Mouse (Mus musculus): ENCODE measurements around the gene Bcar3. TPM values are rescaled to one million over a fixed set of nuclear protein-coding genes. Genes with fewer than 3 reads are reported as not detected.

The Bcar3 gene
- polyA plus RNA-seq, 1 experiment = 26.3 TPM

GRCm38 (mm10) chr3:122492006-122492405, 198.1 kb downstream of the Bcar3 start:
- Histone ChIP-seq H3K9ac (ENCODE audit: low read depth, poor library complexity, severe bottlenecking) (no peak overlapping the region), H3K27ac (ENCODE audit: insufficient read depth, low read length) (no peak overlapping the region), H3K27me3 (ENCODE audit: control insufficient read depth, insufficient read depth, low read length, poor library complexity, severe bottlenecking) (no peaks in the 10 kb centered on the region), H3K4me3 (ENCODE audit: low read depth, low read length) (no peak overlapping the region), H3K4me1 (ENCODE audit: control insufficient read depth, insufficient read depth, low read length) (peaks cover 1% of the 10 kb centered on the region), H3K36me3 (ENCODE audit: control insufficient read depth, insufficient read depth, low read length, poor library complexity, severe bottlenecking) (no peaks in the 10 kb centered on the region), H3K9me3 (replicated peaks; ENCODE audit: control insufficient read depth, insufficient read depth, low read length, poor library complexity, severe bottlenecking) (no peaks in the 10 kb centered on the region)
- TF ChIP-seq CTCF (IDR thresholded peaks at IDR 0.05; ENCODE audit: low read depth, low read length) (no peak), EP300 (IDR thresholded peaks at IDR 0.05; ENCODE audit: insufficient read depth, low read depth, low read length) (no peak), POLR2A (IDR thresholded peaks at IDR 0.05; ENCODE audit: insufficient read depth, low read length) (no peak)

- no peak overlapping the region for H3K27ac ChIP-seq (ENCODE audit: insufficient read depth, low read length)
- TF ChIP-seq EP300 (IDR thresholded peaks at IDR 0.05; ENCODE audit: insufficient read depth, low read depth, low read length) = no peak
- no peak for TF ChIP-seq POLR2A (IDR thresholded peaks at IDR 0.05; ENCODE audit: insufficient read depth, low read length)
- no peak for TF ChIP-seq CTCF (IDR thresholded peaks at IDR 0.05; ENCODE audit: low read depth, low read length)
- H3K9me3 ChIP-seq (replicated peaks; ENCODE audit: control insufficient read depth, insufficient read depth, low read length, poor library complexity, severe bottlenecking) = no peaks in the 10 kb centered on the region
- no peak overlapping the region for H3K9ac ChIP-seq (ENCODE audit: low read depth, poor library complexity, severe bottlenecking)
- H3K4me3 ChIP-seq (ENCODE audit: low read depth, low read length) = no peak overlapping the region
- H3K4me1 ChIP-seq (ENCODE audit: control insufficient read depth, insufficient read depth, low read length) = peaks cover 1% of the 10 kb centered on the region
- no peaks in the 10 kb centered on the region for H3K27me3 ChIP-seq (ENCODE audit: control insufficient read depth, insufficient read depth, low read length, poor library complexity, severe bottlenecking)
- no peaks in the 10 kb centered on the region for H3K36me3 ChIP-seq (ENCODE audit: control insufficient read depth, insufficient read depth, low read length, poor library complexity, severe bottlenecking)
Observed at GRCm38 (mm10) chr3:122492872-122493615, 199.1 kb downstream of the Bcar3 start.

- Histone ChIP-seq H3K4me3 (ENCODE audit: low read depth, low read length) (no peak overlapping the region), H3K36me3 (ENCODE audit: control insufficient read depth, insufficient read depth, low read length, poor library complexity, severe bottlenecking) (no peaks in the 10 kb centered on the region), H3K4me1 (ENCODE audit: control insufficient read depth, insufficient read depth, low read length) (peaks cover 2% of the 10 kb centered on the region), H3K27ac (ENCODE audit: insufficient read depth, low read length) (no peak overlapping the region), H3K9me3 (replicated peaks; ENCODE audit: control insufficient read depth, insufficient read depth, low read length, poor library complexity, severe bottlenecking) (no peaks in the 10 kb centered on the region), H3K27me3 (ENCODE audit: control insufficient read depth, insufficient read depth, low read length, poor library complexity, severe bottlenecking) (no peaks in the 10 kb centered on the region), H3K9ac (ENCODE audit: low read depth, poor library complexity, severe bottlenecking) (no peak overlapping the region)
- no peak for TF ChIP-seq EP300 (IDR thresholded peaks at IDR 0.05; ENCODE audit: insufficient read depth, low read depth, low read length)
- TF ChIP-seq CTCF (IDR thresholded peaks at IDR 0.05; ENCODE audit: low read depth, low read length) = no peak
- no peak for TF ChIP-seq POLR2A (IDR thresholded peaks at IDR 0.05; ENCODE audit: insufficient read depth, low read length)
Observed at GRCm38 (mm10) chr3:122494764-122495163, 200.8 kb downstream of the Bcar3 start.

- Histone ChIP-seq H3K27ac (ENCODE audit: insufficient read depth, low read length) (no peak overlapping the region), H3K4me3 (ENCODE audit: low read depth, low read length) (no peak overlapping the region), H3K27me3 (ENCODE audit: control insufficient read depth, insufficient read depth, low read length, poor library complexity, severe bottlenecking) (no peaks in the 10 kb centered on the region), H3K36me3 (ENCODE audit: control insufficient read depth, insufficient read depth, low read length, poor library complexity, severe bottlenecking) (no peaks in the 10 kb centered on the region), H3K4me1 (ENCODE audit: control insufficient read depth, insufficient read depth, low read length) (peaks cover 2% of the 10 kb centered on the region), H3K9ac (ENCODE audit: low read depth, poor library complexity, severe bottlenecking) (no peak overlapping the region), H3K9me3 (replicated peaks; ENCODE audit: control insufficient read depth, insufficient read depth, low read length, poor library complexity, severe bottlenecking) (no peaks in the 10 kb centered on the region)
- no peak for TF ChIP-seq CTCF (IDR thresholded peaks at IDR 0.05; ENCODE audit: low read depth, low read length)
- TF ChIP-seq EP300 (IDR thresholded peaks at IDR 0.05; ENCODE audit: insufficient read depth, low read depth, low read length) = no peak
- TF ChIP-seq POLR2A (IDR thresholded peaks at IDR 0.05; ENCODE audit: insufficient read depth, low read length) = no peak
Observed at GRCm38 (mm10) chr3:122497871-122498270, 203.9 kb downstream of the Bcar3 start.

GRCm38 (mm10) chr3:122498528-122498927, 204.6 kb downstream of the Bcar3 start:
- no peak overlapping the region for H3K27ac ChIP-seq (ENCODE audit: insufficient read depth, low read length)
- H3K27me3 ChIP-seq (ENCODE audit: control insufficient read depth, insufficient read depth, low read length, poor library complexity, severe bottlenecking) = no peaks in the 10 kb centered on the region
- no peak overlapping the region for H3K4me3 ChIP-seq (ENCODE audit: low read depth, low read length)
- TF ChIP-seq POLR2A (IDR thresholded peaks at IDR 0.05; ENCODE audit: insufficient read depth, low read length) (no peak), EP300 (IDR thresholded peaks at IDR 0.05; ENCODE audit: insufficient read depth, low read depth, low read length) (no peak), CTCF (IDR thresholded peaks at IDR 0.05; ENCODE audit: low read depth, low read length) (no peak)
- H3K4me1 ChIP-seq (ENCODE audit: control insufficient read depth, insufficient read depth, low read length) = peaks cover 2% of the 10 kb centered on the region
- H3K9me3 ChIP-seq (replicated peaks; ENCODE audit: control insufficient read depth, insufficient read depth, low read length, poor library complexity, severe bottlenecking) = no peaks in the 10 kb centered on the region
- no peaks in the 10 kb centered on the region for H3K36me3 ChIP-seq (ENCODE audit: control insufficient read depth, insufficient read depth, low read length, poor library complexity, severe bottlenecking)
- no peak overlapping the region for H3K9ac ChIP-seq (ENCODE audit: low read depth, poor library complexity, severe bottlenecking)

GRCm38 (mm10) chr3:122499647-122500046, 205.7 kb downstream of the Bcar3 start:
- Histone ChIP-seq H3K4me1 (ENCODE audit: control insufficient read depth, insufficient read depth, low read length) (peaks cover 2% of the 10 kb centered on the region), H3K4me3 (ENCODE audit: low read depth, low read length) (no peak overlapping the region), H3K9me3 (replicated peaks; ENCODE audit: control insufficient read depth, insufficient read depth, low read length, poor library complexity, severe bottlenecking) (no peaks in the 10 kb centered on the region), H3K27ac (ENCODE audit: insufficient read depth, low read length) (no peak overlapping the region), H3K36me3 (ENCODE audit: control insufficient read depth, insufficient read depth, low read length, poor library complexity, severe bottlenecking) (no peaks in the 10 kb centered on the region), H3K27me3 (ENCODE audit: control insufficient read depth, insufficient read depth, low read length, poor library complexity, severe bottlenecking) (no peaks in the 10 kb centered on the region), H3K9ac (ENCODE audit: low read depth, poor library complexity, severe bottlenecking) (no peak overlapping the region)
- TF ChIP-seq EP300 (IDR thresholded peaks at IDR 0.05; ENCODE audit: insufficient read depth, low read depth, low read length) (no peak), CTCF (IDR thresholded peaks at IDR 0.05; ENCODE audit: low read depth, low read length) (no peak), POLR2A (IDR thresholded peaks at IDR 0.05; ENCODE audit: insufficient read depth, low read length) (no peak)
